Mouse (Mus musculus) left cerebral cortex, adult 11 months (tissue): ENCODE measurements around the gene Acpp.

Experiments used
- DNase-seq: peaks from one replicate; pipeline ENCODE4 v3.0.0; 2022; ENCODE audit warnings: low spot score

The Acpp gene

DNA sequence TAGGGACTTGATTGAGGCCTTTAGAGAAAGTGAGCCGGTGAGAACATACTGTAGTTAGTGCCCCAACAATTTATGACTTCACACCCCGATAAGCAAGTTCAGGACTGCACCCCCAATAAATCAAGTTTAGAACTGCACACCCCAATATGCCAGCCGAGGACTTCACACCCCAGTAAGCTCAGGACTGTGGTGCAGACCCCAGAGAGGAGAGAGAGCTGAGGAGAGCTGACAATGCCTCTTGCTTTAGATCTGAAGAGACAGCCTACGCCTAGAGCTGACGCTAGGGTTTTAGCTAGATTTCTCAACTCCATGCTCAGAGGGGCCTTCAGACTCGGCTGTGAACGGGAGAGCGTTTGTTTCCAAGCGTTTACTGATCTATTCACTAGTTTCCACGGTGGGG is 32.7 kb downstream of the Acpp start:
- no peak for DNase-seq

DNA sequence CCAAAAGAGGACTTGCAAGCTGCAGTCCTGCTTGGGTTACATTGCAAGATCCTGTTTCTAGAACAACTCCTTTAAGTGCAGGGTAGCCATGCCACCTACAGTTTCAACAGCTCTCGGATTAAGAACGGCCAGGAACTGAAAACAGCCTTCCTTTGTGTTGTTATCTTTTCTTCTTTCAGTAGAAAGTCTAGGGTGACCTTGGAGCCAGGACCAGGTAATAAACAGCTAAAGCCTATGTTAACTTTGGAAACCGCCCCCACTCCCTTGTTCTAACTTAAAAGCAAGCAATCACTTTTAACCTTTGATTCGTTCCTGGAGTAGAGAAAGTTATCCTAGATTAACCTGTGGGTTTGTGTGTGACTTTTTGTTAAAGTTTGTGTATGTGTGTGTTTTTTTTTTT is 33.2 kb downstream of the Acpp start:
- DNase-seq = no peak

DNA sequence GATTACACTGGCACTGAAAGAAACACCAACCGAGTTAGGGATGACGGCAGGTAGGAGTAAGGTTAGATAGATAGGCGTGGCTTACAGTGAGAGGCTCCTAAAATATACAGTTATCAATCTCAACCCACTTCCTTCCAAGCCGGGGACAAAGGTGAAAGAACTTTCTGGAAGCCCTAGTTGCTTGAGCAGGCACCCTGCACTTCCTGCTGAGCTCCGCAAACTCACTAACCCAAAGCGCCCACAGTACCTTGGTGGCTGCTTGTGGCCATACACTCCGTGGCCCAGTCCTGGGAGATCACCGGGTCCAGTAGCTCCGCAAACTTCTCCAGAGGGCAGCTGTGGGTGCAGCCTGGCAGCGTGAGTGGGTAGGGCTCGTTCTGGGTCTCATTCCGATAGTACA is 37.0 kb downstream of the Acpp start:
- no peak for DNase-seq

DNA sequence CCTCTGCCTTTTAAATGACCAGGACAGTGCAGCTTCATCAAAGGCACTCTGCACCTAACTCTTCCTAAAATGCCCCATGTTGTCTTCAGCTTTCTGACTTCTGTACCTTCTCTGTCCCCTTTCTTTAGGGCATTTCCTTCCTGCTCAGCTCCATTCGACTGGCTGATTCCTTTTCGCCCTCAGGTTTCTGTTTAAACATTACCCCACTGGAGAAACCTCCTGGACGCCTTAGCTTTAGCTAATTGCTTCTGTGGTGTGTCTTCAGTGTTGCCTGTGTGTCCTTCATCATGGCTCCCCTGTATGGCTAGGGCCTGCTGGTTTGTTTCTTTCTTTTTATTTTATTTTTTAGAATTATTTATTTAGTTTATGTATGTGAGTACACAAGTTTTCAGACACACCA is 40.5 kb downstream of the Acpp start:
- DNase-seq = no peak

DNA sequence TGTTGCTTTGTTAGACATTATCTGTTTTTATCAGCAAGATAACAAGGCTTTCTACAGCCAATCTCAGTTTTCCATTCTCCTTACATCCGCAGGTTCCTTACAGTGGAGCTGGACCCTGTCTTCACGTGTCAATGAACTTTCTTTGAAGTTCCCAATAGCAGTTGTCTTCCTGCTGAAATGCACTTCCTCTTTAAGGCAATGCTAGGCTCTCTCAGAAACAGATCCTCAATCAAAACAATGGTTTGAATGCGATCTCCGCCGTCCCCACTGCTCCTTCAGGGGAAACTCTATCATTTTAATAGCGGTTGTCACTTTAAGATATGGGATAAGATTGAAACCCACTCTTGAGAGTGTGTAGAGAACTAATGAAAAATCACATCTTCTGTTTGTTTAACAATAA is 52.6 kb downstream of the Acpp start:
- no peak for DNase-seq

DNA sequence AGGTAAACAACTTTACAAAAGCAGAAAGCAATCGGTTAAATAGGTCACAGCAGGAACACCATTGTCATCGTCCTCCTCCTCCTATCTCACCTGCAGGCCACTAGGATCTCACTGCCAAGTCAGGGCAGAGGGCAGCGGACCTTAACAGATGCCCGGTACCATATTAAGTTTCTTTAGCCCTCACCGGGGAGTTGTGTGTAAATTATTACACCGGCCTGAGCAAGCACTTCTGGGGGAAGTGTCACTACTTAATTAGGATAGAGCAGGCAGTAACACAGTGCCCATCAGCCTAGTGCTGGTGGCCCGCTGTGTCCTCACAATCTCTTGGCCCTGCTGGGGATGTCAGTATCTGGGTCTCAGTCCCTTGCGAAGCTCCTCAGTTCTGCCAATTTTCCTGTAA is 55.0 kb downstream of the Acpp start:
- DNase-seq = no peak

DNA sequence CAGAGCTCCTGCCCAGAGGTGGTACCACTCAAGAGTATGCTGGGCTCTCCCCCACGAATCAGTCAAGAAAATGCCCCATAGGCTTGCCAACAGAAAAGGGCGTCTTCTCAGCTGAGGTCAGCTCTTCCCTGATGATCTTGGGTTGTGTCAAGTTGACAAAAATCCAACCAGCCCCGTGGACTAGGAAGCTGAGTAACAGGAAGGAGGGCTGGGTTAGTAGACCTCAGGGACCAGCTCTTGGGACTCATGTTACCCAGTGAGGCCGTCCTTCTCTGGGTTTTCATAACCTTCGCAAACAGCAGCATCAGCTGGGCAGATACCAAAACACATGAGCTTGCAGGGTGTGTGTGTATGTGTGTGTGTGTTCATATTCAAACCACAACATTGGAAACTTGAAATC is 55.8 kb downstream of the Acpp start:
- no peak for DNase-seq

DNA sequence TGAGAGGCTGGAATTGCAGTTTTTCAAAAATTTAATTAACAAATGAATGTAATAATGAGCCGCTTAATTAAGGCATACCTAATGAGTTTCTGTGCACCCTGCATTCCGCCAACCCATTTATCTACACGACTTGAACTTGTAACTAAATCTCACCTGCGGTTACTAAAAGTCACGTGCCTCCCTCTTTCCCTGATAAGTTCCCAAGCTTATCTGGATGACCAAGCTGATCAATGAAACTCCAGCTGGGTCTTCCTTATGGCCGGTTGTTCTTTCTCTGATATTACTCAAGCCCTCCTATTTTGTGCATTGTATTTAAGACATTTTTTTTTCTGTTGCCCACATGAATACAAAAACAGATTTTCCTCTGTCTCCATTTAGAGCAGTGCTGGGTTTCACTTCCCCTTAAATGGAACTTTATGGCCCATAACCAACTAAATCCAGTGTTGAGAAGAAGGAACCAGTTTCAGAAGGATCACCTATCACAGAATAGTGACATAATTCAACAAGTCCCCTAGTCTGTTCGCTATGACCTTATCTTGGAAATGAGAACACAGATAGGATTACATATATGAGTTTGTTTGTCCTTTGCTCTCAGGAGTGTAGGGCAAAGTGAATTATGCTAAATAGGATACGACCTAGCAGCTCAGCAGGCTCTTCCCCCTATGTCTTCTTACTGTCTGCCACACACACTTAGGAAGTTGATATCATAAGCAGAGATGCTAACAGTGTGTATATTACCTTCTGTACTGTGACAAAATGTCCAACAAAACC is 56.6 kb downstream of the Acpp start:
- no peak for DNase-seq

DNA sequence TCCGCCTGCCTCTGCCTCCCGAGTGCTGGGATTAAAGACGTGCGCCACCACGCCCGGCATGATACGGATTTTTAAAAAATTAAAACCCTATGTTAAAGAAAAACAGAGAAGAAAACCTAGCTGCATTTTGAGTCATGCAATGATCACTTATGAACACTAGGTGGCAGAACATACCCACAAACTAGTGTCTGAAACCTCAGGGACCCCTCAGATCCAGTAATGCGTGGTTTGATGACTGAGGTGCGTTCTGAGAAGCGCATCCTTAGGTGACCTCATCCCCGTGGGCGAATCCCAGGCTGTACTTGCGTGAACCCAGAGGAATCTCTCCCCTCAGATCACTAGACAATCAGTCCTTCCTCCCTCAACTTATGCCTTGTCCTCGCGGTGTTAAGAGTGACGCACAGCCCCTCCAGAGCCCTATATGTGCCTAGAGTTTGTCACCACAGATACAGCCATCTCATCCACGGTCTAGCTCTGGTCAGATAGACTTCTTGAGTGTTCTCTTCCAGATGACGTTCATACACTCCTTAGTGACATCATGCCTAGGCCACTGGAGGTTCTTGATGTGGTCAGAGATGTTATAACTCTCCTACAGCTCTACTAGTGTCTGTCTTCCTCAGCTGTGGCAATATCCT is 59.9 kb downstream of the Acpp start:
- DNase-seq = no peak

DNA sequence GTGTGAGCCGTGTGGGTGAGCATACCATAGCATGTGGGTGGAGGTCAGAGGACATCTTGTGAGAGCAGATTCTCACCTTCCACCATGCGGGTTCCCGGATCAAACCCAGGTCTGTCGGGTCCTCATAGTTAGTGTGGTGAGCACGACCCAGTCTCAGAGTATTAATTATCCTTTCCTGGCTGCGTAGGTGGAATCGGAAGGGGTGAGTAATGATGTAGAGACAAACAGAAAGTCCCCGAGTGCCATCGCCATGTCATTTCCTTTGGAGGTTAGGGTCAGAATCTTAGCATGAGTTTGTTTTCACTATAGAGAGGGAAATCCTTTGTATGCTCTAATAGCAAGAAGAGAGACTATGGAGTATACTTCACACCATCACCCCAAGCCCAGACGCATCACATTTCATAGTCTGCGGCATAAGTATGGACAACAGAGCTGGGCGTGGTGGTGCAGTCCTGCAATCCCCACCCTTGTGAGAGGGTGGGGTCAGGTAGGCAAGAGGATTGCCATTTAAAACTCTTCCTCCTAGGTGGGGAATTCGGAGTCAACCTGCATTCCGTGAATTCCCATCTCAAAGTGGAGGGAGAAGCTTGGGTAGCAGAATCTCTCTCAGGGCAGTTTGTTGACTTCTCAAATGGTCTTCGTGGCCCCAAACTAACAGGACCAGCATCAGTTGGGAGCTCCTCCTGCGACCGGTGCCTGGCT is 62.3 kb downstream of the Acpp start:
- DNase-seq = no peak

DNA sequence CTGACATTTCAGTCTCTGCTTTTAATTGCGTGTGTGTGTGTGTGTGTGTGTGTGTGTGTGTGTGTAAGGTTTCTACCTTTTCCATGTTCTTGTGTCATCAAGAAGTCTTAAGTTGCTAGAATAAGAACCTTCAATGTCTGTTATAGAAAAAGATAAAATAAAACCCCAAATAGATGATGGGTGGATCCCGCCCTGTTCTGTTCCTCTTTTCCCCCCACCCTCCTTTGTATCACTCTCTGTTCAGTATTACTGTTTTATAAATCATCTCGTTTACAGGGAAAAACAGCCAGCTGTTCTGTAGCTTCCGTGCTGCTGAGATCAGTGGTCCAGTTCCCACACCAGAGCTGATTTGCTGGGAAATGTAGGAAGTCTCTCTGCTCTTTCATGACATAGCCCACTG is 65.5 kb downstream of the Acpp start:
- DNase-seq = no peak

DNA sequence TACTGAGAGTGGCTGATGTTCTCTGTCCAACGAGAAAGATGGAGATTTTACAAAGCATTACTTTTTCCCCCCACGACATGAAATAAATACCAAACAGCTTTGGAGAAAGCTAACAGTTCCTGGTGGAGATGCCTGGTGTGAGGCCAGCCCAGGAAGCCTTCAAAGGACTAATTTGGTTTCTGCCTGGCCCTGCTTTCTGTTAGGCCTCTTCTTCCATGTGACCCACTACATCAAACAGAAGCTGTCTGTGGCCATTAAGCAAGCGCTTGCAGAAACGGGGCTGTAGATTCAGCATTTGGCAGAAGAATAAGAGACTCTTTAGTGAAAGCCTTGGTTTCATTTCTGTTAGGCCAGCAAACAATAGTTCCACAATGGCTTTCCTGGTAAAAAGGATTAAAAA is 65.9 kb downstream of the Acpp start:
- DNase-seq = no peak

DNA sequence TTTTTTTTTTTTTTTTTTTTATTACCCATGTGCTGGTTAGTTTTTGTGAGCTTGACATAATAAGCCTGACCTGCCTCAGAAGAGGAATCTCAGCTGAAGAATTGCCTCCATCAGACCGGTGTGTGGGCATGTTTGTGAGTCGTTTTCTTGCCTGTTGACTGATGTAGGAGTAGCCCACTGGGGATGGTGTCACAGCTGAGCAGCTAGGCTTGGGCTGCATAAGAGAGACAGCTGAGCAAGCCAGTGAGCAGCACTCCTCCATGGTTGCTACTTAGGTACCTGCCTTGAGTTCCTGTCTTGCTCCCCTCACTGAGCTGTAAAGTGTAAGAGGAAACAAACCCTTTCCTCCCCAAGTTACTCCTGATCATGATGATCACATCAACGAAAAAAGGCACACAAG is 67.6 kb downstream of the Acpp start:
- no peak for DNase-seq

DNA sequence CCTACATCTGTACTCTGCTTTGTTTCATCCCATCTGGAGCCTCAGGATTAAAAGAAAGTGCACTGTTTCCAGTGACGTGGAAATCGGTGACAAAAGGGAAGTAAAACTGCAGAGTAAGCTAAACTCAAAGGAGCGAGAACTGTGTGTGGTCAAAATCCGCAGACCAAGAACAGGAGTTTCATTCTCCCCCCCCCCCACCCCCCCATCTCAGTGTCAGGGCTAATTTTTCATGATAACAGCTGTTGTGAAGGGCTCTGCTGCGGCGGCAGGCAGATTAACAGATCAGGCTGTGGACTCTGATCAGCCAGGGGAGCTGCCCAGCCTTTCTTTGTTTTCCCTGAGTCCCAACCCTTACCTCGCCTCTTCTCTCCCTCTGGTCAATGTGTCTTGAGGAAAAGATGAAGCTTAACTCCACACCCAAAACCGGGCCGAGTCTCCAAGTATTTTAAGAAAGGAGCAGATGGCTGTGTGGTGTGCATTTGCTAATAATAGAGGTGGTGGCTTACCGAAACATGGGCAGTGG is 68.1 kb downstream of the Acpp start:
- peak; percentile 35 for DNase-seq

DNA sequence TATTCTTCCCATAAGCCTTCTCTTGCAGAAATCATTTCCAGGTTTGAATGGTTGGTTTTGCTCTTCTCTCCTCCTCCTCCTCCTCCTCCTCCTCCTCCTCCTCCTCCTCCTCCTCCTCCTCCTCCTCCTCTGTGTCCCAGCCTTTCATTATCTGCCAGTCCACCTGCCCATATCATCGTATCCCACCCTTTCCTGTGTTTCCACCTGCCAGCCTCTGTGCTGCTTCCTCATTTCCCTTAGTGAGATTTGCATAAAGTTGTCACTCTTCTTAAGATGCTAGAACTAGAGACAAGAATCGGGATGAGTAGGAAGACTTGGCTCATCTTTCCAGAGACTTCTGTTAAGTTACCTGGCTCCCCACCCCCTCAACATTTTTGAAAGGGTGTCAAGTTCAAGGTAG is 73.0 kb downstream of the Acpp start:
- DNase-seq = no peak

DNA sequence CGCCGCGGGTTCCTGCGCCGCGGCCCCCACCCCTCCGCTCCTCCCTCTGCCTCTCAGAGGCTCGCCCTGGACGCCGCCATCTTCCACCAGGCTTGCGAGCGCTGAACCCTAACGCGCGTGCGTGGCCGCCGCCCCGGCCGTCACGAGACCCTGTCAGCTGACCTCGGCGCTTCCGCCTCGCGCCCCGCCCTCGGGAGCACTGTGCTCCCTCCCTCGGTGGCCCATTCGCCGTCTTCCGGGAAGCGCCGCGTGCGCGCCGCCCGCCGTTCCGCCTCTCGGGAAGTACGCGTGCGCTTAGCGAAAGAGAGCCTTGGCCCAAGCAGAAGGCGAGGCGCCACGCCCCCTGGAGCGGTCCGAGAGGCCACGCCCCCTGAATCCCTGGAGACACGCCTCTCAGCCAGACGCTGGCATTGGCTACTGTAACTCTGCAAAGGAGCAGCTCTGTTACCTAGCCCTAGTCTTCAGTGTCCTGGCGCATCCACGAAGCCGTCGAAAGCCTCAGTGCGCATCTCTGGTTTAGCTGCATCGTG is 74.7 kb downstream of the Acpp start, which contains the start of gene Dnajc13:
Gene Dnajc13 (minus strand): TSS at position 108 of the 530 bp plus-strand sequence.
- DNase-seq = peak; percentile 96

DNA sequence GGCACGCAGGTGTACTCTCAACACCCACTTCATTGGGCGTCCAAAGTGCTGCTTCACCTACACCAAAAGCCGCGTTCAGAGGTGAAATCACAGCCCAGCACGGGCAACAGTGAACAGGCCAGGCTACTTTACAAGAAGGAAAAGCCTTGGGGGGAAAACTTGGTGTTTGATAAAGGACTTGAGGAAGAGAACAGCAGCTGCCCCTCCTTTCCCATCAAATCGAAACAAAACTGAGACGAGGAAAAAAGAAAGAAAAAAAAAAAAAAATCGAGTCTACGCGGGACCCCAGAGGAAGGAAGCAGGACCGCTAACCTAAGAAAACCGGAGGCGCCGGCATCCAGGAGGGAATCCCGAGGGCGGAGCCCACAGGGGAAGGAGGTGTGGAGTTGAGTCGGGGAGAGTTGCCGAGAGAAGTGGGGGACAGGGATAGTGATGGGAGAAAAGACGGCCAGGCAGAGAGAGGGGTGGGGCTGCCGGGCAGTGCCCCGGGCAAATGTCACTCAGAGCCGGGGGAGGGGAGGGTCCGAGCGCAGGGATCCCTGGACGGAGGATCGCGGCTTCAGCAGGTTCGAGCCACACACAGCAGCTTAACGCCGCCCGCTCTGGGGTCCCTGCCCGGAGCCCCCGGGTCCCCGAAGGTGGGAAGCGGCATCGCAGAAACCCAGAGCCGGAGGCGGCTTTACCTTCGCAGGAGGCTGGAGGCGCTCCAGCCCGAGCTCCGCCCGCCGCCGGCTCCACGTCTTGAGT is 75.4 kb downstream of the Acpp start:
- DNase-seq = no peak

DNA sequence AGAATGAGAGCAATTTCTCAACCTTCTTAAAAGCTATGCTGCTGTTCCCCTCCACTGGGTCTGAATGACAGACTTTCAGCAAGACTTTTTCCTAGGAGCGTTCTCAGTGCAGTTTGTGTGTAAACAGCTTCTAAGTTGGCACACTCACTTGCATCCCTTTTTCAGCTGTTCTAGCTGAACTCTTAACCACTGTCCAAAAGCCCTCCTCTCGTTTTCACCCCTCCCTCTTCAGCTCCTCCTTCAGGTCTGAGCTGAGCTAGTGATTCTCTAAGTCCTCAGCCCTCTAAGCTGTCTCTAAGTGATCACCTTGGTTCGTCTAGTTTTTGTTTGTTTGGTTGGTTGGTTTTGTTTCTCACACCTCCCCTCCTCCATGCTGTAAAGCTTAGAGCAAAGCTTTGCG is 77.2 kb downstream of the Acpp start:
- no peak for DNase-seq

DNA sequence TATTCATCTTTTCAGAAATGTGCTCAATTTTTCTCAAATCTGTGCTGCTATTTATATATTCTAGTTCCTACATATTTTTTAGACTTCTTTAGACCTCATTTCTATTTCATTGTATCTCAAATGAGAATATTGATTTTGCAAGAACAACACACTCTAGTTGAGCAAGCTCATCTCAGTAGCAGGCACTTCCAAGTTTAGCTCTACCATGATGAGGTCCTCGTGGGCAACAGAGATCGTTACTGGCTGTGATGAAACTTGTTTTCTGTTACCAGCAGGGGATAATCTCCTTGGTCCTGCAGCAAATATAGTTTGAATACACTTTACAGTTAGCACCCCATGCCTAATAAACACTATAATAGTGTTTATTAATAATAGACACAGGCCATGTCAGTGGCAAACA is 81.5 kb downstream of the Acpp start:
- no peak for DNase-seq

DNA sequence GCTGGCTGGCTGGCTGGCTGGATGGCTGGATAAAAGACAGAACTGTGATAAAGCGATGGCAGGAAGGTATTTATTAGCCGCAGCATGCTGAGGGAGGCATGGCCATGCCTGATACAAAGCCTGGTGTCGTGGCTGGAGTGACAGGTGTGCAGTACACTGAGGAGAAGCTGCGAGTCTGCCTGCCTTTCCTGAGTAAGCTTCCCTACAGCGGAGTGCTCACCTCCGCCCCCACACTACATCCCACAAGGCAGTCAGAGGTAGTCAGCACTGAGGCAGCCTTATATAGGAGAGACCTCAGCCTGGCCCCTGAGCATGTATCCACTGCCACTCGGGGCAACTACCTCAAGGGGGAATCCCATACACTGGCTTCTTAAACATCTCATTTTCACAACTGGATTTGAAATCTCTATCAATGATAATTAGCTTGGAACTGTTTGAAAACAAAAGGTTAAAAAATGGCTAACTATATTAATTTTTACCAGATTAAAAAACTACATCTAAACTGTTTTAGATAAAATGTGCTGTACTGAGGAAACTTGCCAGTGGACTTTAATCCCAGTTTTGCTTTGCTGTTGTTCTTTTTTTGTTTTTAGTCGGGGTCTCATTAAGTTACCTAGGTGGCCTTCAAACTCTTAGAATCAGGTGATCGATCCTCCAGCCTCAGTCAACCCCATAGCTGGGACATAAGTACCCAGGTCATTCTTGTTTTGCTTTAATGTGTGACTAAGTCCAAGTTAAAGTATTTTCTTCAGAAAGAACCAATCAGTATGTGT is 83.0 kb downstream of the Acpp start:
- DNase-seq = no peak

DNA sequence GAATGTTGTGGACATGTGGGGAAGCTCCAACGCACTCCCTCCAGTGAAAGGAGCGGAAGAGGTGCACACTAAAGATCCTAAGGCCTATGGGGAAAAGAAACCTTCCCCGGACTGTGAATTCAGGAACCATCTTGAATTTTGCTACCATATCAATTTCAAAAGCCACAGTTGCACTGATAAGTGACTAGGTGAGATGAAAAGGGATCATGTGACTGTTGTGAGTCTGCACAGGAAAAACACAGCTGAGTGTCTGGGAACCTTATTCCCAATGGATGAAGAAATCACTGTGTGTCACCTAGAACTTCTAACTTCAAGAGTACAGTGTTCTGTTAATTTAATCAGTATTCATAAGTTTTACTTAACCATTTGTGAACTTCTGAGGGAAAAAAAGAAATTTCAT is 84.9 kb downstream of the Acpp start:
- DNase-seq = no peak
